Mouse (Mus musculus) megakaryocyte, embryonic 14.5 days (primary cell): ENCODE measurements around the gene Vmn2r8.

Source experiments
- FLI1 ChIP-seq: IDR thresholded peaks from 2 replicates; pipeline ENCODE4 v1.6.1; 2012; ENCODE audit warnings: low read length, inconsistent platforms, mixed read lengths
- GATA1 ChIP-seq: IDR thresholded peaks from 3 replicates; pipeline ENCODE4 v1.6.1; 2012; ENCODE audit warnings: mixed read lengths, low read length, inconsistent platforms, borderline replicate concordance

DNA sequence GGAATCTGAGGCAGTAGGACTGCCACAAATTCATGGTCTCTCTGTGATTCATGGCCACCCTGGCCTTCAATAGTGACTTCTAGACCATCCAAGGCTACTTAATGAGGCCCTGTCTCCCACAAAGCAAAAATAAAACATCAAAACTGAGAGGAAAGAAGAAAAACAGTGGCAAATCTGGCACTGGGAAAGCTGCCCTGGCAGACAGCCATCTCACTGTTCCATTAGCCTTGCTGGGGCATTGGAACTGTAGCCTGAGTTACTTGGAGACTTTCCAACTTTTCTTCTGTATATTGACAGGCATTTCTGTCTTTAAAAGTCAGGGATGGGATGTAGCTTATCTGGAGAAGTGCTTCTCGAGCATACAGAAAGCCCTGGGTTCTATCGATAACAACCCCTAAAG lies 14.6 kb upstream of the Vmn2r8 start:
- TF ChIP-seq GATA1 (no peak), FLI1 (no peak)
